In genomic region chr11:54438991-54439690, GRCm38 (mm10) we compare ENCODE assay signal across 8 mouse cellular contexts. TPM values are rescaled to one million over a fixed set of nuclear protein-coding genes. Genes with fewer than 3 reads are reported as not detected.
DNase-seq lines count a peak whose midpoint lies in the region; ATAC-seq and TF ChIP-seq lines count a peak whose summit lies in the region.

No protein-coding gene starts in this region.

- H3K9ac ChIP-seq in heart, embryonic 13.5 days, result peak overlapping the region; percentile 95
- H3K9ac ChIP-seq in heart, embryonic 15.5 days, result peak overlapping the region; percentile 96

- H3K27me3 ChIP-seq in heart, embryonic 13.5 days (replicated peaks), result no peaks in the 10 kb centered on the region
- peaks cover 3% of the 10 kb centered on the region for H3K27me3 ChIP-seq in G1E (ENCODE audit: insufficient read depth, low read length)
- no peaks in the 10 kb centered on the region for H3K27me3 ChIP-seq in heart, embryonic 15.5 days
- no peaks in the 10 kb centered on the region for H3K27me3 ChIP-seq in midbrain, embryonic 10.5 days (ENCODE audit: low read depth, poor library complexity, severe bottlenecking)

- DNase-seq in heart, postnatal 36 days, result no peak
- DNase-seq in G1E (ENCODE audit: low spot score), result no peak
- no peak for DNase-seq in midbrain, embryonic 10.5 days (ENCODE audit: low spot score)
- DNase-seq in urinary bladder, postnatal 4 days (ENCODE audit: low spot score in 2 of 2), result no peak
- DNase-seq in spleen, postnatal 14 days (ENCODE audit: low spot score in 2 of 2), result no peak
- DNase-seq in cerebellum, adult 11 months, result no peak

- no peaks in the 10 kb centered on the region for H3K36me3 ChIP-seq in heart, embryonic 13.5 days
- H3K36me3 ChIP-seq in G1E (replicated peaks), result peaks cover 16% of the 10 kb centered on the region
- no peaks in the 10 kb centered on the region for H3K36me3 ChIP-seq in heart, embryonic 15.5 days
- no peaks in the 10 kb centered on the region for H3K36me3 ChIP-seq in midbrain, embryonic 10.5 days

- peak overlapping the region; percentile 96 for H3K4me3 ChIP-seq in heart, embryonic 13.5 days
- H3K4me3 ChIP-seq in G1E (ENCODE audit: low read depth, low read length), result peak overlapping the region; percentile 92
- peak overlapping the region; percentile 98 for H3K4me3 ChIP-seq in heart, embryonic 15.5 days
- H3K4me3 ChIP-seq in midbrain, embryonic 10.5 days, result peak overlapping the region; percentile 95

- peaks cover 48% of the 10 kb centered on the region for H3K4me1 ChIP-seq in heart, embryonic 13.5 days
- peaks cover 20% of the 10 kb centered on the region for H3K4me1 ChIP-seq in G1E (ENCODE audit: insufficient read depth, low read depth, low read length)
- H3K4me1 ChIP-seq in heart, embryonic 15.5 days (replicated peaks), result peaks cover 16% of the 10 kb centered on the region
- H3K4me1 ChIP-seq in midbrain, embryonic 10.5 days, result peaks cover 24% of the 10 kb centered on the region

- peak overlapping the region; percentile 94 for H3K27ac ChIP-seq in heart, embryonic 13.5 days (replicated peaks)
- H3K27ac ChIP-seq in heart, embryonic 15.5 days, result peak overlapping the region; percentile 95
- no peak overlapping the region for H3K27ac ChIP-seq in midbrain, embryonic 10.5 days (replicated peaks)

- no peaks in the 10 kb centered on the region for H3K9me3 ChIP-seq in heart, embryonic 13.5 days
- no peaks in the 10 kb centered on the region for H3K9me3 ChIP-seq in G1E (replicated peaks)
- no peaks in the 10 kb centered on the region for H3K9me3 ChIP-seq in heart, embryonic 15.5 days (replicated peaks)
- no peaks in the 10 kb centered on the region for H3K9me3 ChIP-seq in midbrain, embryonic 10.5 days (replicated peaks)

- WGBS in heart, embryonic 13.5 days, result 16% methylated on average over 11 of the region's 11 CpGs
- WGBS in heart, embryonic 15.5 days, result 10% methylated on average over 11 of the region's 11 CpGs
- 63% methylated on average over 11 of the region's 11 CpGs for WGBS in midbrain, embryonic 10.5 days

- ATAC-seq in heart, embryonic 13.5 days (ENCODE audit: extremely low read depth, insufficient number of reproducible peaks, low FRiP score, low TSS enrichment), result no peak
- ATAC-seq in G1E (ENCODE audit: extremely low read depth, insufficient number of reproducible peaks, low FRiP score, poor library complexity, severe bottlenecking), result no peak
- no peak for ATAC-seq in heart, embryonic 15.5 days (replicated peaks; ENCODE audit: insufficient number of reproducible peaks, insufficient read depth, low FRiP score, low read depth)

- intact Hi-C loops in heart, postnatal 36 days (cut with DNase I), result loop anchor here (2.0 kb wide), 1 partner anchor 84 kb away; the partner anchor contains the start of gene Rapgef6

- H3K4me2 ChIP-seq in heart, embryonic 13.5 days, result peak overlapping the region; percentile 77
- H3K4me2 ChIP-seq in heart, embryonic 15.5 days, result peak overlapping the region; percentile 66

- TF ChIP-seq CTCF in G1E (IDR thresholded peaks at IDR 0.05; ENCODE audit: low read depth, low read length), result no peak

RNA-seq across cellular contexts. Expression of gene Fnip1, which starts 1.1 kb away (rescaled TPM):
- 7.2 and 7.9 TPM in 2 replicates for polyA plus RNA-seq in heart, embryonic 13.5 days (2015; fragmentation: Nextera tagmentation; extraction: Ambion mirVana)
- 10 to 100 TPM; 39.0 to 41.1 TPM for total RNA-seq in heart, postnatal 36 days (2021)
- total RNA-seq in G1E (2014; fragmentation: Nextera tagmentation), result 50.8 and 56.1 TPM in 2 replicates
- total RNA-seq in G1E (2017), result 62.1 and 74.0 TPM in 2 replicates
- 0.96 and 1.6 TPM in 2 replicates for polyA plus RNA-seq in G1E (2012)
- polyA plus RNA-seq in heart, embryonic 15.5 days (2015; fragmentation: Nextera tagmentation; extraction: Ambion mirVana), result 8.5 and 9.2 TPM in 2 replicates
- 8.7 and 9.4 TPM in 2 replicates for polyA plus RNA-seq in midbrain, embryonic 10.5 days (2016; fragmentation: Nextera tagmentation; extraction: Ambion mirVana)
